Mouse (Mus musculus) stomach, embryonic 16.5 days (tissue): ENCODE measurements around the gene Gm42715. TPM values are rescaled to one million over a fixed set of nuclear protein-coding genes. Genes with fewer than 3 reads are reported as not detected.
A peak's percentile ranks its signal among the peaks of the same experiment; 100 is the strongest.

ENCODE experiments used
- ATAC-seq: fragments of 200-750 bp; cut with Nextera tagmentation; 2 replicates; pipeline ENCODE4 v1.8.0; 2017; ENCODE audit warnings: moderate number of reproducible peaks, moderate TSS enrichment; ENCODE audit not compliant: insufficient read depth, low FRiP score
- H3K27ac ChIP-seq: fragments of 300-500 bp; sonication (generic); 2 replicates; pipeline ENCODE4 v1.5.1; 2014; ENCODE audit warnings: low read length
- H3K27me3 ChIP-seq: fragments of 300-500 bp; sonication (generic); 2 replicates; pipeline ENCODE4 v1.6.1; 2014; ENCODE audit warnings: low read length, control low read depth, mixed read lengths; ENCODE audit not compliant: control insufficient read depth, insufficient read depth
- H3K36me3 ChIP-seq: fragments of 300-500 bp; sonication (generic); 2 replicates; pipeline ENCODE4 v1.6.1; 2014; ENCODE audit warnings: low read length; ENCODE audit not compliant: control insufficient read depth, insufficient read depth
- H3K4me1 ChIP-seq: fragments of 300-500 bp; sonication (generic); 2 replicates; pipeline ENCODE4 v1.6.1; 2014; ENCODE audit warnings: low read length, control low read depth, mixed read lengths; ENCODE audit not compliant: control insufficient read depth, insufficient read depth
- H3K4me2 ChIP-seq: fragments of 300-500 bp; sonication (generic); 2 replicates; pipeline ENCODE4 v1.6.1; 2014; ENCODE audit warnings: low read depth, low read length, mixed read lengths
- H3K4me3 ChIP-seq: fragments of 300-500 bp; sonication (generic); replicated peaks from 2 replicates; pipeline ENCODE4 v1.5.1; 2014; ENCODE audit warnings: mild to moderate bottlenecking, low read length
- H3K9ac ChIP-seq: fragments of 300-500 bp; sonication (generic); 2 replicates; pipeline ENCODE4 v1.6.1; 2014; ENCODE audit warnings: low read length
- H3K9me3 ChIP-seq: fragments of 300-500 bp; sonication (generic); replicated peaks from 2 replicates; pipeline ENCODE4 v1.6.1; 2016; ENCODE audit warnings: low read length, control low read depth; ENCODE audit not compliant: control insufficient read depth
- WGBS: fragments of 180-500 bp; shearing (Covaris S2); extraction: QIAGEN DNeasy Blood & Tissue Kit; methylation state at CpG from one replicate; pipeline ENCODE4 v1.1.7; 2014; 5-methylcytosine and 5-hydroxymethylcytosine counted together
- polyA plus RNA-seq: library from polyadenylated mRNA; unstranded; fragments of >200 nt; fragmentation: Nextera tagmentation; extraction: Ambion mirVana; gene quantifications from 2 replicates; pipeline ENCODE4 v1.2.1, GENCODE M21; 2015

Gene Gm42715
- polyA plus RNA-seq: 12.3 and 13.2 TPM in 2 replicates

GRCm38 (mm10) chr7:127519284-127519683 is at the start of gene Gm42715:
TSS of gene Gm42715 (plus strand) at chr7:127519584.
- Histone ChIP-seq H3K9ac (no peak within 1 kb of the TSS), H3K4me1 (no peaks in the 10 kb centered on the region), H3K27ac (no peak within 1 kb of the TSS), H3K9me3 (no peaks in the 10 kb centered on the region), H3K4me2 (no peak within 1 kb of the TSS), H3K27me3 (no peaks in the 10 kb centered on the region), H3K36me3 (peaks cover 22% of the 10 kb centered on the region), H3K4me3 (no peak within 1 kb of the TSS)
- 87% methylated on average over 3 of the region's 3 CpGs for WGBS
- no peak for ATAC-seq

GRCm38 (mm10) chr7:127470011-127470715 is 49.2 kb upstream of the Gm42715 start:
- H3K4me1 ChIP-seq: peaks cover 7% of the 10 kb centered on the region
- no peaks in the 10 kb centered on the region for H3K9me3 ChIP-seq
- WGBS: 7% methylated on average over 10 of the region's 10 CpGs
- H3K27me3 ChIP-seq: no peaks in the 10 kb centered on the region
- H3K4me3 ChIP-seq: peak overlapping the region; percentile 87
- ATAC-seq: peak; percentile 12
- peak overlapping the region; percentile 97 for H3K9ac ChIP-seq
- H3K27ac ChIP-seq: peak overlapping the region; percentile 99
- peak overlapping the region; percentile 80 for H3K4me2 ChIP-seq
- peaks cover 23% of the 10 kb centered on the region for H3K36me3 ChIP-seq

- Histone ChIP-seq H3K27ac (peak overlapping the region; percentile 99), H3K27me3 (no peaks in the 10 kb centered on the region), H3K36me3 (peaks cover 29% of the 10 kb centered on the region), H3K4me3 (peak overlapping the region; percentile 87), H3K9ac (peak overlapping the region; percentile 97), H3K4me1 (peaks cover 7% of the 10 kb centered on the region), H3K9me3 (no peaks in the 10 kb centered on the region), H3K4me2 (peak overlapping the region; percentile 80)
- peak; percentile 92 for ATAC-seq
- WGBS: under 1% methylated on average over 46 of the region's 46 CpGs
These were observed 48.4 kb upstream of the Gm42715 start for GRCm38 (mm10) chr7:127470743-127471645.

- peak overlapping the region; percentile 87 for H3K4me3 ChIP-seq
- peak; percentile 18; the same call in 1 of the 2 replicates for ATAC-seq
These were observed 47.8 kb upstream of the Gm42715 start for GRCm38 (mm10) chr7:127471646-127472010.

GRCm38 (mm10) chr7:127472060-127472459 is 47.3 kb upstream of the Gm42715 start:
- peak overlapping the region; percentile 87 for H3K4me3 ChIP-seq
- H3K4me1 ChIP-seq: peaks cover 11% of the 10 kb centered on the region
- H3K27me3 ChIP-seq: no peaks in the 10 kb centered on the region
- peaks cover 27% of the 10 kb centered on the region for H3K36me3 ChIP-seq
- peak overlapping the region; percentile 97 for H3K9ac ChIP-seq
- 1% methylated on average over 7 of the region's 7 CpGs for WGBS
- peak overlapping the region; percentile 80 for H3K4me2 ChIP-seq
- no peaks in the 10 kb centered on the region for H3K9me3 ChIP-seq
- ATAC-seq: no peak
- peak overlapping the region; percentile 99 for H3K27ac ChIP-seq

More at GRCm38 (mm10) chr7:127471646-127472010, 47.8 kb upstream of the Gm42715 start:
- H3K27ac ChIP-seq: peak overlapping the region; percentile 99
- no peaks in the 10 kb centered on the region for H3K27me3 ChIP-seq
- H3K36me3 ChIP-seq: peaks cover 29% of the 10 kb centered on the region
- no peaks in the 10 kb centered on the region for H3K9me3 ChIP-seq
- 0% methylated on average over 25 of the region's 25 CpGs for WGBS
- peaks cover 7% of the 10 kb centered on the region for H3K4me1 ChIP-seq
- peak overlapping the region; percentile 80 for H3K4me2 ChIP-seq
- H3K9ac ChIP-seq: peak overlapping the region; percentile 97

GRCm38 (mm10) chr7:127473705-127474104 is 45.7 kb upstream of the Gm42715 start:
- 91% methylated on average over 5 of the region's 5 CpGs for whole genome bisulfite sequencing
- Histone ChIP-seq H3K4me1 (peaks cover 14% of the 10 kb centered on the region), H3K9me3 (no peaks in the 10 kb centered on the region), H3K27ac (no peak overlapping the region), H3K9ac (no peak overlapping the region), H3K4me2 (no peak overlapping the region), H3K27me3 (no peaks in the 10 kb centered on the region), H3K36me3 (peaks cover 18% of the 10 kb centered on the region), H3K4me3 (no peak overlapping the region)
- ATAC-seq: no peak

- Histone ChIP-seq H3K36me3 (peaks cover 18% of the 10 kb centered on the region), H3K4me3 (no peak overlapping the region), H3K27ac (no peak overlapping the region), H3K4me2 (no peak overlapping the region), H3K9ac (no peak overlapping the region), H3K27me3 (no peaks in the 10 kb centered on the region), H3K9me3 (no peaks in the 10 kb centered on the region), H3K4me1 (peaks cover 14% of the 10 kb centered on the region)
- 81% methylated on average over 6 of the region's 6 CpGs for WGBS
- ATAC-seq: no peak
These were observed 44.9 kb upstream of the Gm42715 start for GRCm38 (mm10) chr7:127474378-127475070.

- no peak overlapping the region for H3K4me2 ChIP-seq
- H3K36me3 ChIP-seq: peaks cover 18% of the 10 kb centered on the region
- H3K4me1 ChIP-seq: peaks cover 21% of the 10 kb centered on the region
- no peak overlapping the region for H3K9ac ChIP-seq
- WGBS: 92% methylated on average over 11 of the region's 11 CpGs
- no peak overlapping the region for H3K27ac ChIP-seq
- no peaks in the 10 kb centered on the region for H3K9me3 ChIP-seq
- H3K4me3 ChIP-seq: no peak overlapping the region
- ATAC-seq: no peak
- no peaks in the 10 kb centered on the region for H3K27me3 ChIP-seq
These were observed 44.1 kb upstream of the Gm42715 start for GRCm38 (mm10) chr7:127475186-127475740.
